Mouse (Mus musculus) spleen, adult 2 months (tissue): ENCODE results near the gene Notch1. TPM values are rescaled to one million over a fixed set of nuclear protein-coding genes. Genes with fewer than 3 reads are reported as not detected.

Source experiments
- DNase-seq, 2 experiments: peaks; one replicate each; pipeline versions ENCODE4 v3.0.0 to v3.0.0-alpha.2; 2012 to 2021; ENCODE audit warnings: low spot score in 2 of 2, low read depth in 1 of 2
- H3K27ac ChIP-seq: fragments of 200-500 bp; 2 replicates; pipeline ENCODE4 v1.5.1; 2012; ENCODE audit warnings: low read length, inconsistent platforms; ENCODE audit not compliant: insufficient read depth
- H3K27me3 ChIP-seq: fragments of 200-500 bp; 2 replicates; pipeline ENCODE4 v1.6.1; 2012; ENCODE audit warnings: mild to moderate bottlenecking, moderate library complexity, low read length, inconsistent platforms; ENCODE audit not compliant: control insufficient read depth, insufficient read depth
- H3K36me3 ChIP-seq: fragments of 200-500 bp; 2 replicates; pipeline ENCODE4 v1.6.1; 2012; ENCODE audit warnings: mild to moderate bottlenecking, low read length, inconsistent platforms; ENCODE audit not compliant: control insufficient read depth, insufficient read depth
- H3K4me1 ChIP-seq: fragments of 200-500 bp; 2 replicates; pipeline ENCODE4 v1.6.1; 2011; ENCODE audit warnings: inconsistent platforms; ENCODE audit not compliant: control insufficient read depth, insufficient read depth, insufficient read length
- H3K4me3 ChIP-seq: fragments of 200-500 bp; 2 replicates; pipeline ENCODE4 v1.5.1; 2011; ENCODE audit warnings: mild to moderate bottlenecking, inconsistent platforms; ENCODE audit not compliant: insufficient read depth, insufficient read length; ENCODE audit errors: extremely low read depth
- CTCF ChIP-seq: fragments of 200-500 bp; IDR thresholded peaks from 2 replicates; pipeline ENCODE4 v1.5.1; 2011; ENCODE audit warnings: mild to moderate bottlenecking, inconsistent platforms; ENCODE audit not compliant: insufficient read depth, insufficient read length, insufficient replicate concordance; ENCODE audit errors: extremely low read depth
- POLR2A ChIP-seq: fragments of 200-500 bp; IDR thresholded peaks from 2 replicates; pipeline ENCODE4 v1.6.1; 2011; ENCODE audit warnings: low read depth, low read length, inconsistent platforms
- WGBS: fragments of 180-500 bp; shearing (Covaris S2); methylation state at CpG from one replicate; pipeline ENCODE4 v1.1.7; 2018; 5-methylcytosine and 5-hydroxymethylcytosine counted together
- polyA plus RNA-seq: library from polyadenylated mRNA; depleted of rRNA; stranded (reverse); fragments of >200 nt; gene quantifications from 2 replicates; pipeline ENCODE4 v1.2.3, GENCODE M21; 2012

The Notch1 gene
- polyA plus RNA-seq, 1 experiment, result 34.6 TPM

DNA sequence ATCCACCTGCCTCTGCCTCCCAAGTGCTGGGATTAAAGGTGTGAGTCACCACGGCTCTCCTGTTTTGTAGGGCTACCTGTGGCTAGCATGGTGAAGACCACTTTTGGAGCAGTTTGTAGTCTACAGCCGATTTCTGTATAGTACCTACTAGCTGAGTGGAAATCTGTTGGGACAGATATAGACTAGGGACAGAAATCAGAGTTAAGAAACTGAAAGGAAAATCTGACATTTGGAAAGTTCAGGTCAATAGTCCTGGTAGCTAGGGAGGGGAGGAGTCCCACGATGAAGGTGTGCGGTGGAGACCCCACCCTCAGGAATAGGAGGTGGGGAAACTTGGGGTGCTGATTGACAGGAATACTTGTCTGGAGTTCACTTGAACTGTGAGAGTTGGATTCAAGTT lies 5.9 kb upstream of the Notch1 start:
- no peak overlapping the region for H3K4me3 ChIP-seq
- no peaks in the 10 kb centered on the region for H3K36me3 ChIP-seq
- H3K27ac ChIP-seq, result no peak overlapping the region
- no peaks in the 10 kb centered on the region for H3K27me3 ChIP-seq
- 83% methylated on average over 4 of the region's 4 CpGs for WGBS
- no peaks in the 10 kb centered on the region for H3K4me1 ChIP-seq
- no peak for DNase-seq
- TF ChIP-seq POLR2A, result no peak
- no peak for TF ChIP-seq CTCF

DNA sequence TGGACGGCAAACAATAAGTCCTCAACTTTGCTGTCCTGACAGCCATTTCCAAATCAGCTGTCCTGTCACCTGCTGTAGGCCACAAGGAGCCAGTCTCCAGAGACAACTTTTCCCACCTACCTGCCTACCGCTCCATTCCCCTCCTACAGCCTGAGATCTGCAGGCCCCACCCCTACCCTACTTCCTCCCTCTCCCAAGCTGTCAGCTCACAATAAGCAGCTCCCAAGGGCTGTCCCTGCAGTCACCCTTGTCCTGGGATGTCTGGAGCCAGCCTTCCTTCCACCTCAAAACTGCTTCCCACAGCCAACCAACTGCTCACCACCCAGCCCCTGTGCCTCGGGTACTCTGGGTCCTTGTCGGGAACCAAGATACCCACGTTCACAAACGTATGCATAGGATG lies 3.3 kb upstream of the Notch1 start:
- TF ChIP-seq CTCF, result no peak
- TF ChIP-seq POLR2A, result no peak
- no peak for DNase-seq

DNA sequence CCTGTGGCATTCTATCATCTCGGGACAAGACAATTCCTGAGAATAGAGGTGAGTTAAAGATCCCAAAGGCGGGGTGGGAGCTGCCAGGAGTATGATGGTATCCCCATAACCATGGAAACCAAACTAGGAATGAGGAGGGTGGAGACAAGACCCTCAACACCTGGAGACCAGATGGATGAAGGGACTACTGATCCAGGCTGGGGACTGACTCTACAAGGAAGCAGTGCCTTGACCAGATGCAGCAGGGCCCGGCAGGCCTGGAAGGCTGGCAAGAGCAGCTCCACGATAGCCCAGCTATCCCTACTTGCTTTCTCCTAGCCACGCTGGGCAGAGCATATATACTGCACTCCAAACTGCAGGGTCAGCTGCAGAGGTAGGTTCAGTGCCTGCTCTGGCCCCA lies 524 bp upstream of the Notch1 start:
- H3K27me3 ChIP-seq, result no peaks in the 10 kb centered on the region
- no peak overlapping the region for H3K27ac ChIP-seq
- DNase-seq, result no peak
- H3K4me1 ChIP-seq, result peaks cover 4% of the 10 kb centered on the region; the same call in 1 of the 2 replicates
- TF ChIP-seq POLR2A (no peak), CTCF (no peak)
- no peak overlapping the region for H3K4me3 ChIP-seq
- WGBS, result 91% methylated on average over 5 of the region's 5 CpGs
- H3K36me3 ChIP-seq, result no peaks in the 10 kb centered on the region

More for the DNA sequence above, 3.3 kb upstream of the Notch1 start:
- Histone ChIP-seq H3K27ac (no peak overlapping the region), H3K27me3 (no peaks in the 10 kb centered on the region), H3K4me3 (no peak overlapping the region), H3K36me3 (no peaks in the 10 kb centered on the region), H3K4me1 (no peaks in the 10 kb centered on the region)
- WGBS, result 88% methylated on average over 6 of the region's 6 CpGs

DNA sequence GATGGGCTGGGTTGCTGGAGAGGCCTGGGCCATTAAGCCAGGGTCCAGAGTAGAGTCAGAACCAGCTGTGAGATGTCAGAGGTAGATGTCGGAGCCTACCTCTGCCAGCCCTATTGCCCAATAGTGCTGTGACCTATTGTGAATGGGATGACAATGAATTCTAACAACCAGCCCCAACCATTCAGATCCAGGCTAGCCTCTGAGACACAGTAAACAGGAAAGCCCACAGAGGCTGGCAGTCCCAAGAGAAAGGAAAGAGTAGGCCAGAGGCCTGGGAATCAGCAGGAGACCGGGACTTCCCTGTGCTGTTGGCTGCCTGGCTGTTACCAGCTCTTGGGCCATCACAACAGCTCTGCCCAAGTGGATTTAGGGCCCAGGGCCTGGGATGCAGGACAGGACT lies 1.1 kb downstream of the Notch1 start:
- DNase-seq, result no peak
- Histone ChIP-seq H3K36me3 (no peaks in the 10 kb centered on the region), H3K4me1 (peaks cover 4% of the 10 kb centered on the region; the same call in 1 of the 2 replicates), H3K4me3 (no peak overlapping the region), H3K27me3 (no peaks in the 10 kb centered on the region), H3K27ac (no peak overlapping the region)
- WGBS, result 88% methylated on average over 2 of the region's 2 CpGs
- TF ChIP-seq POLR2A (no peak), CTCF (no peak)

GRCm38 (mm10) chr2:26513105-26513745 lies 3.2 kb downstream of the Notch1 start:
- Histone ChIP-seq H3K27ac (no peak overlapping the region), H3K4me1 (peaks cover 4% of the 10 kb centered on the region; the same call in 1 of the 2 replicates), H3K4me3 (no peak overlapping the region), H3K36me3 (no peaks in the 10 kb centered on the region), H3K27me3 (no peaks in the 10 kb centered on the region)
- 26% methylated on average over 4 of the region's 4 CpGs for WGBS
- TF ChIP-seq POLR2A, result no peak
- TF ChIP-seq CTCF, result no peak
- no peak for DNase-seq

- H3K4me1 ChIP-seq, result peaks cover 12% of the 10 kb centered on the region; the same call in 1 of the 2 replicates
- DNase-seq, result no peak
- H3K27ac ChIP-seq, result no peak overlapping the region
- 63% methylated on average over 5 of the region's 5 CpGs for WGBS
- H3K36me3 ChIP-seq, result no peaks in the 10 kb centered on the region
- H3K27me3 ChIP-seq, result no peaks in the 10 kb centered on the region
- no peak for TF ChIP-seq CTCF
- no peak for TF ChIP-seq POLR2A
- H3K4me3 ChIP-seq, result no peak overlapping the region
Observed at GRCm38 (mm10) chr2:26508661-26509060, 7.8 kb downstream of the Notch1 start.

GRCm38 (mm10) chr2:26507961-26508391 lies 8.5 kb downstream of the Notch1 start:
- H3K4me1 ChIP-seq, result peaks cover 9% of the 10 kb centered on the region; the same call in 1 of the 2 replicates
- TF ChIP-seq POLR2A (no peak), CTCF (no peak)
- no peak overlapping the region for H3K27ac ChIP-seq
- DNase-seq, result no peak
- no peaks in the 10 kb centered on the region for H3K27me3 ChIP-seq
- no peak overlapping the region for H3K4me3 ChIP-seq
- H3K36me3 ChIP-seq, result no peaks in the 10 kb centered on the region
- WGBS, result 20% methylated on average over 6 of the region's 6 CpGs
